Mouse (Mus musculus): Measurements from ENCODE around the gene Trp53bp2.

DNA sequence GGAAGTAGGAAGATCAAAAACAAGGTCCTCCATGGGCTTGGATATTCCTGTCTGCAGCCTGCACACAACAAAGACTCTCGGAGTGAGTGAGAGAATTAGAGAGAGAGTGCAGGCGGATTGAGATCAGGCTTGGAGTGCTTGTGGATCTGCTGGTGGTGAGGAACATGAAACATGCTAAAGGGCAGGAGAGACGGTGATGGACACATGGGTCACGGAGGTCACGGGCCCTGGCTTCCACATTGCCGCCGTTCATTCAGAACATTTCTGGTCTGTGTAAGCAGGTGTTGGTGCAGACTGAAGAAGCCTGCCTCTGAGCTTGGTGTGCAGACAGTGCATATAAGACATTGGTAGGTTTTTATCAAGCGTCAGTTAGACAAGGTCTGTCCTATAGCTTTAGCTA, 50.5 kb downstream of the Trp53bp2 start:
- no peak for TF ChIP-seq POLR2A (IDR thresholded peaks at IDR 0.05; ENCODE audit: borderline replicate concordance, control insufficient read depth, low read depth, low read length)
- no peak for TF ChIP-seq CTCF (IDR thresholded peaks at IDR 0.05; ENCODE audit: control insufficient read depth, insufficient read depth, low read length)
